Comparison of ENCODE assay signal across 16 mouse cellular contexts in genomic region chr5:48050637-48051314, GRCm38 (mm10).
"Had no signal": no experiment of that assay in that cellular context is flagged by ENCODE, and none has a peak within 500 bp of the region (broad histone marks: within the 10 kb centered on the region; RNA-seq: fewer than 3 reads in every experiment).

No protein-coding gene starts in this region.

- H3K9ac ChIP-seq: liver, embryonic 12.5 days; liver, embryonic 14.5 days; lung, embryonic 15.5 days; neural tube, embryonic 12.5 days; stomach, embryonic 15.5 days had no signal

- H3K4me2 ChIP-seq: liver, embryonic 12.5 days; lung, embryonic 15.5 days; neural tube, embryonic 12.5 days; stomach, embryonic 15.5 days had no signal

- DNase-seq: lung, adult 18-20 months; lung, postnatal 14 days; lung, postnatal 36 days; right cerebral cortex, postnatal 14 days; thymus, adult 2 months; thymus, postnatal 25 days; thymus, postnatal 4 days had no signal

- H3K27ac ChIP-seq: liver, embryonic 12.5 days; liver, embryonic 14.5 days; lung, embryonic 15.5 days; macrophage; neural tube, embryonic 12.5 days; stomach, embryonic 15.5 days; stomach, postnatal 0 days had no signal

- H3K4me3 ChIP-seq: liver, embryonic 12.5 days; lung, embryonic 15.5 days; megakaryocyte, embryonic 14.5 days; neural tube, embryonic 12.5 days; stomach, embryonic 15.5 days had no signal

- H3K4me1 ChIP-seq: liver, embryonic 12.5 days; lung, embryonic 15.5 days; megakaryocyte, embryonic 14.5 days; stomach, embryonic 15.5 days had no signal

- H3K9me3 ChIP-seq: liver, embryonic 12.5 days; lung, embryonic 15.5 days; megakaryocyte, embryonic 14.5 days; neural tube, embryonic 12.5 days; stomach, embryonic 15.5 days had no signal

- H3K27me3 ChIP-seq: liver, embryonic 12.5 days; lung, embryonic 15.5 days; megakaryocyte, embryonic 14.5 days; neural tube, embryonic 12.5 days; stomach, embryonic 15.5 days had no signal

- ATAC-seq: liver, embryonic 12.5 days; lung, postnatal 0 days had no signal

- H3K36me3 ChIP-seq: liver, embryonic 12.5 days; lung, embryonic 15.5 days; neural tube, embryonic 12.5 days; stomach, embryonic 15.5 days had no signal
